Mouse (Mus musculus): ENCODE data around the gene Igsf11. TPM values are rescaled to one million over a fixed set of nuclear protein-coding genes. Genes with fewer than 3 reads are reported as not detected.
A peak's percentile ranks its signal among the peaks of the same experiment; 100 is the strongest.

The Igsf11 gene
- polyA plus RNA-seq, 1 experiment = 0.47 TPM

DNA sequence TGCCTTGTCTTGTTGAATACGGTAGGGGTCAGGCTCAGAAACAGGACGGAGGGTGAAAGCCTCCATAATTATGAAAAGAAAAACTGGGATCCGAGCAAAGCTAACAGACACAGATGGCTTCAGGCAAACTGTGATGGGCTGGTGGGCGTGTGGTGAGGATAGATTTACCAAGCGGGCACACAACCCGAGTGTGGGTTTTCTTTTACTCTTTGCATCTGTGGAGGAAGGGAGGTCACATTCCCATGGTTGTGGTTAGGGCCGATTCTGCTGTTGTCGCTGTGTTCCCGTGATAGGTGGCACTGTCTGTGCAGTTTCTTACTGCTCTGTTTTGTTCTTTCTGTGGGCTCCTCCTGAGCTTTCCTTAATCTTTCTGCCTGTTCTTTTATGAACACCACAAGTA lies 70.2 kb downstream of the Igsf11 start:
- TF ChIP-seq MYOG (IDR thresholded peaks at IDR 0.05; ENCODE audit: control insufficient read depth in 1 of 3, insufficient read depth in 1 of 3, insufficient read length in 2 of 3, low read depth in 2 of 3) (no peak), USF1 (IDR thresholded peaks at IDR 0.05; ENCODE audit: low read depth) (no peak), REST (IDR thresholded peaks at IDR 0.05; ENCODE audit: insufficient read depth, insufficient read length) (no peak), SRF (IDR thresholded peaks at IDR 0.05; ENCODE audit: control insufficient read depth, insufficient read length, low read depth) (no peak), E2F4 (IDR thresholded peaks at IDR 0.05; ENCODE audit: insufficient read depth) (no peak), CEBPB (IDR thresholded peaks at IDR 0.05; ENCODE audit: insufficient read depth, poor library complexity, severe bottlenecking) (no peak), POLR2AphosphoS2 (IDR thresholded peaks at IDR 0.05; ENCODE audit: insufficient read length, low read depth) (no peak), MYOD1 (IDR thresholded peaks at IDR 0.05; ENCODE audit: control insufficient read depth in 1 of 3, insufficient read length in 2 of 3, low read depth in 2 of 3) (no peak), POLR2A (IDR thresholded peaks at IDR 0.05; ENCODE audit: insufficient read length, low read depth) (no peak), MAX (IDR thresholded peaks at IDR 0.05; ENCODE audit: low read depth) (no peak), TCF3 (IDR thresholded peaks at IDR 0.05; ENCODE audit: insufficient read length, low read depth) (no peak), TCF12 (IDR thresholded peaks at IDR 0.05; ENCODE audit: insufficient read depth, poor library complexity, severe bottlenecking) (no peak)
- Histone ChIP-seq H3ac (ENCODE audit: control insufficient read depth, insufficient read length) (no peak overlapping the region), H3K27me3 (ENCODE audit: control insufficient read depth, insufficient read depth, insufficient read length) (no peaks in the 10 kb centered on the region), H3K79me2 (ENCODE audit: control insufficient read depth, insufficient read depth) (no peaks in the 10 kb centered on the region), H3K4me3 (no peak overlapping the region), H3K4me2 (ENCODE audit: low read depth) (peak overlapping the region; percentile 18), H3K36me3 (ENCODE audit: control insufficient read depth, insufficient read depth) (no peaks in the 10 kb centered on the region)

DNA sequence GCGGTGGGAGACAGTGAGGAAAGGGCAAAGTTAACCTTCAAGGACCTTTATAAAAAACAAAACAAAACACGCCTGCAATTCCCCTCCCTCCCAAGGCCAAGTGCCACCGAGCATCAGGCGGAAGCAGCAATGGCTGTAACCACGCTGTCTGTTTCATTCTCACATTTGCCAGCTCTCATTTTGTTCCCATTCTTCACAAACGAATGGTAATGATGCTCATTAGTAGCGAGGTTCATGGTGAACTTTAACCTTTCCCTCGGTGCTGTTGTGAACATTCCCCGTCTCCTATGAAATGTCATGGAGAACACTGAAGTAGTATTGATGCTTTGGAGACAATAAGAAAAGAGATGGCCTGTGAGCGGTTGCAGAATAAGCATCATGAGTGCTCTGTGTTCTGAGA lies 74.6 kb downstream of the Igsf11 start:
- Histone ChIP-seq H3ac (ENCODE audit: control insufficient read depth, insufficient read length) (no peak overlapping the region), H3K79me2 (ENCODE audit: control insufficient read depth, insufficient read depth) (no peaks in the 10 kb centered on the region), H3K4me3 (no peak overlapping the region), H3K36me3 (ENCODE audit: control insufficient read depth, insufficient read depth) (no peaks in the 10 kb centered on the region), H3K27me3 (ENCODE audit: control insufficient read depth, insufficient read depth, insufficient read length) (no peaks in the 10 kb centered on the region), H3K4me2 (ENCODE audit: low read depth) (no peak overlapping the region)
- TF ChIP-seq REST (IDR thresholded peaks at IDR 0.05; ENCODE audit: insufficient read depth, insufficient read length) (no peak), MYOG (IDR thresholded peaks at IDR 0.05; ENCODE audit: control insufficient read depth in 1 of 3, insufficient read depth in 1 of 3, insufficient read length in 2 of 3, low read depth in 2 of 3) (no peak), USF1 (IDR thresholded peaks at IDR 0.05; ENCODE audit: low read depth) (no peak), MAX (IDR thresholded peaks at IDR 0.05; ENCODE audit: low read depth) (no peak), SRF (IDR thresholded peaks at IDR 0.05; ENCODE audit: control insufficient read depth, insufficient read length, low read depth) (no peak), MYOD1 (IDR thresholded peaks at IDR 0.05; ENCODE audit: control insufficient read depth in 1 of 3, insufficient read length in 2 of 3, low read depth in 2 of 3) (no peak), E2F4 (IDR thresholded peaks at IDR 0.05; ENCODE audit: insufficient read depth) (no peak)

- no peaks in the 10 kb centered on the region for H3K36me3 ChIP-seq (ENCODE audit: control insufficient read depth, insufficient read depth)
- no peak overlapping the region for H3K4me2 ChIP-seq (ENCODE audit: low read depth)
- no peaks in the 10 kb centered on the region for H3K27me3 ChIP-seq (ENCODE audit: control insufficient read depth, insufficient read depth, insufficient read length)
- no peak overlapping the region for H3K4me3 ChIP-seq
- H3K79me2 ChIP-seq (ENCODE audit: control insufficient read depth, insufficient read depth) = no peaks in the 10 kb centered on the region
- TF ChIP-seq E2F4 (IDR thresholded peaks at IDR 0.05; ENCODE audit: insufficient read depth) (no peak), MYOG (IDR thresholded peaks at IDR 0.05; ENCODE audit: control insufficient read depth in 1 of 3, insufficient read depth in 1 of 3, insufficient read length in 2 of 3, low read depth in 2 of 3) (no peak), USF1 (IDR thresholded peaks at IDR 0.05; ENCODE audit: low read depth) (no peak), CEBPB (IDR thresholded peaks at IDR 0.05; ENCODE audit: insufficient read depth, poor library complexity, severe bottlenecking) (no peak), REST (IDR thresholded peaks at IDR 0.05; ENCODE audit: insufficient read depth, insufficient read length) (no peak), MYOD1 (IDR thresholded peaks at IDR 0.05; ENCODE audit: control insufficient read depth in 1 of 3, insufficient read length in 2 of 3, low read depth in 2 of 3) (no peak), TCF3 (IDR thresholded peaks at IDR 0.05; ENCODE audit: insufficient read length, low read depth) (no peak), POLR2A (IDR thresholded peaks at IDR 0.05; ENCODE audit: insufficient read length, low read depth) (no peak), TCF12 (IDR thresholded peaks at IDR 0.05; ENCODE audit: insufficient read depth, poor library complexity, severe bottlenecking) (no peak), POLR2AphosphoS2 (IDR thresholded peaks at IDR 0.05; ENCODE audit: insufficient read length, low read depth) (no peak), SRF (IDR thresholded peaks at IDR 0.05; ENCODE audit: control insufficient read depth, insufficient read length, low read depth) (no peak), MAX (IDR thresholded peaks at IDR 0.05; ENCODE audit: low read depth) (no peak)
- no peak overlapping the region for H3ac ChIP-seq (ENCODE audit: control insufficient read depth, insufficient read length)
Observed at GRCm38 (mm10) chr16:38976151-38976550, 83.7 kb downstream of the Igsf11 start.

DNA sequence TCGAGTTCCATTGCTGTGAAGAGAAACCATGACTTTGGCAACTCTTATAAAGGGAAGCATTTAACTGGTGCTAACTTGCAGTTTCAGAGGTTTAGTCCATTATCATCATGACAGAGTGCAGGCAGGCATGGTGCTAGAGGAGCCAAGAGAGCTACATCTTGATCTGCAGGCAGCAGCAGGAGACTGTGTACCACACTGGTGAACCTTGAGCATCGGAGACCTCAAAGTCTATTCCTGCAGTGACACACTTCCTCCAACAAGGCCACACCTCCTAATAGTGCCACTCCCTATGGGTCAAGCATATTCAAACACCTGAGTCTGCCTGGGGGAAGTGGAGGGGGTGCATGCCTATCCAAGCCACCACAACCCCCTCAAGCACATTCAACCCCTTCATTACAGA lies 86.1 kb downstream of the Igsf11 start:
- no peaks in the 10 kb centered on the region for H3K79me2 ChIP-seq (ENCODE audit: control insufficient read depth, insufficient read depth)
- H3ac ChIP-seq (ENCODE audit: control insufficient read depth, insufficient read length) = no peak overlapping the region
- no peaks in the 10 kb centered on the region for H3K27me3 ChIP-seq (ENCODE audit: control insufficient read depth, insufficient read depth, insufficient read length)
- no peak overlapping the region for H3K4me3 ChIP-seq
- no peak overlapping the region for H3K4me2 ChIP-seq (ENCODE audit: low read depth)
- H3K36me3 ChIP-seq (ENCODE audit: control insufficient read depth, insufficient read depth) = no peaks in the 10 kb centered on the region
- TF ChIP-seq USF1 (IDR thresholded peaks at IDR 0.05; ENCODE audit: low read depth) = no peak
- no peak for TF ChIP-seq REST (IDR thresholded peaks at IDR 0.05; ENCODE audit: insufficient read depth, insufficient read length)
- no peak for TF ChIP-seq MAX (IDR thresholded peaks at IDR 0.05; ENCODE audit: low read depth)
- no peak for TF ChIP-seq SRF (IDR thresholded peaks at IDR 0.05; ENCODE audit: control insufficient read depth, insufficient read length, low read depth)
- TF ChIP-seq TCF12 (IDR thresholded peaks at IDR 0.05; ENCODE audit: insufficient read depth, poor library complexity, severe bottlenecking) = no peak
- no peak for TF ChIP-seq E2F4 (IDR thresholded peaks at IDR 0.05; ENCODE audit: insufficient read depth)
- TF ChIP-seq POLR2AphosphoS2 (IDR thresholded peaks at IDR 0.05; ENCODE audit: insufficient read length, low read depth) = no peak
- TF ChIP-seq MYOG (IDR thresholded peaks at IDR 0.05; ENCODE audit: control insufficient read depth in 1 of 3, insufficient read depth in 1 of 3, insufficient read length in 2 of 3, low read depth in 2 of 3) = no peak
- no peak for TF ChIP-seq TCF3 (IDR thresholded peaks at IDR 0.05; ENCODE audit: insufficient read length, low read depth)
- TF ChIP-seq CEBPB (IDR thresholded peaks at IDR 0.05; ENCODE audit: insufficient read depth, poor library complexity, severe bottlenecking) = no peak
- no peak for TF ChIP-seq MYOD1 (IDR thresholded peaks at IDR 0.05; ENCODE audit: control insufficient read depth in 1 of 3, insufficient read length in 2 of 3, low read depth in 2 of 3)
- TF ChIP-seq POLR2A (IDR thresholded peaks at IDR 0.05; ENCODE audit: insufficient read length, low read depth) = no peak
